Mouse (Mus musculus): Measurements from ENCODE around the gene Lix1. TPM values are rescaled to one million over a fixed set of nuclear protein-coding genes. Genes with fewer than 3 reads are reported as not detected.
"Not testable (repeated sequence)": the region's sequence is repeated elsewhere in the genome, so short reads cannot be mapped to it uniquely, and the experiment has no call there.

The Lix1 gene
- polyA plus RNA-seq, 1 experiment from 2014 or later: 5.9 TPM

DNA sequence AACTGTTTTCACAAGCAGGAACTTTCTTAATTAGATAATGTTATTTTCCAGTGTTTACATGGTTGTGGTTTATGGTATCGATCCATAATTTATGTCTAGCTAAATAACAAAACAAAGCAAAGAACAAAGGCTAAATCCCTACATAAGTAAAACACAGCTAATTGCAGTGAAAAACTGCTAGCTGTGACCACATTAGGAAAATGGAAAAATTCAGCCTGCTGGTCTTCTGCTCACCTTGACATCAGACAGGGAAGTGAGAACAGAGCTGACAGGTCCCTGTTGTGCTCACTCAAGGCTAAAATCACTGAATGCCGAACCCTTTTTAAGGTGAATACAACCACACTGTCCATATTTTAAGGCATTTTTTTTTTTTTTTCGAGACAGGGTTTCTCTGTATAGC is 50.1 kb downstream of the Lix1 start:
- H3K36me3 ChIP-seq (replicated peaks; ENCODE audit: control insufficient read depth, insufficient read depth): no peaks in the 10 kb centered on the region
- ATAC-seq (ENCODE audit: low FRiP score) (no peak), DNase-seq (ENCODE audit: low spot score) (no peak)
- no peak overlapping the region for H3K4me3 ChIP-seq (replicated peaks; ENCODE audit: low read length)
- no peak overlapping the region for H3K27ac ChIP-seq
- 89% methylated on average over 3 of the region's 3 CpGs for WGBS
- H3K9me3 ChIP-seq (ENCODE audit: control insufficient read depth, low read length): no peaks in the 10 kb centered on the region
- peaks cover 5% of the 10 kb centered on the region; the same call in 1 of the 2 replicates for H3K4me1 ChIP-seq (replicated peaks; ENCODE audit: control insufficient read depth, insufficient read depth, low read length)
- H3K9ac ChIP-seq: no peak overlapping the region
- H3K27me3 ChIP-seq (ENCODE audit: control insufficient read depth, insufficient read depth, low read length): no peaks in the 10 kb centered on the region
- H3K4me2 ChIP-seq (replicated peaks): no peak overlapping the region

DNA sequence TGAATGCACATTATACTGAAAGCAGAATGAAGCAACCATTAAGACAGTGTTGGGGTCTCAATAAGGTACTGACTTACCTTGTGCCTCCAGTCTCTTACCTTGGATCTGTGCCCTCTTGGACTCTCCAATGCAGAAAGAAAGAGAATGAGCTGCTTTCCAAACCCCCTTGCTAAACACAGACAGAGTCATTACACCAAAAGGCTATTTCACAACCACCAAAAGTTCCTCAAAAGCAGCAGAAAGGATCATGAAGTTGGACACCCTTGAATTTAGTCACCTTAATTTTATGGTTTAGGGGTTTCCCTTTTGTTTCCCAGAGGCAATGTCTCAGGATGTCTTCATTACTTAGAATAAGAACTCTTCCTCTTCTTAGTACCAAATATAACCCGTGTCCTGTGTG is 52.1 kb downstream of the Lix1 start:
- Histone ChIP-seq H3K4me3 (replicated peaks; ENCODE audit: low read length) (no peak overlapping the region), H3K9me3 (ENCODE audit: control insufficient read depth, low read length) (no peaks in the 10 kb centered on the region), H3K4me1 (replicated peaks; ENCODE audit: control insufficient read depth, insufficient read depth, low read length) (peaks cover under 1% of the 10 kb centered on the region; the same call in 1 of the 2 replicates), H3K9ac (no peak overlapping the region), H3K27ac (no peak overlapping the region), H3K4me2 (replicated peaks) (no peak overlapping the region), H3K36me3 (replicated peaks; ENCODE audit: control insufficient read depth, insufficient read depth) (no peaks in the 10 kb centered on the region), H3K27me3 (ENCODE audit: control insufficient read depth, insufficient read depth, low read length) (no peaks in the 10 kb centered on the region)
- DNase-seq (ENCODE audit: low spot score) (no peak), ATAC-seq (ENCODE audit: low FRiP score) (no peak)
- WGBS: 83% methylated on average over 1 of the region's 1 CpGs

DNA sequence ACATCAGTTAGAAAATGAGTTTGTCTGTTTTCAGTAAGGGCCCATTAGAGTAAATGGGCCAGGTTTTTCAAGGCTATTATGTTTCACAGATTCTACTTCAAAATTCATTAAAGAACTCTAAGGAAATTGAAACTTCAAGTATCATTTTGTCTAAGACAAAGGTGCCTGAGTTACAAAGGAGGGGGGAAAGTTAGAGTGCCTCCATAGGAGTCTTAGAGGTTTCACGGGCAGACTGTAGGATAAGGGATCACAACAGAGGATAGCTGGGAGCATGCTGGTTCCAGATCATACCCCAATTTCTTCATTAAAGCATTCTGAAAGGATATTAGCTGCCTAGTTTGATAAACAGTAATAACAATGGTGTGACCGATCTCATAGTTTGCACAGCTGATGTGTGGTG is 83.3 kb downstream of the Lix1 start:
- Histone ChIP-seq H3K27me3 (ENCODE audit: control insufficient read depth, insufficient read depth, low read length) (no peaks in the 10 kb centered on the region), H3K9ac (no peak overlapping the region), H3K9me3 (ENCODE audit: control insufficient read depth, low read length) (no peaks in the 10 kb centered on the region), H3K4me3 (replicated peaks; ENCODE audit: low read length) (no peak overlapping the region), H3K4me2 (replicated peaks) (no peak overlapping the region), H3K4me1 (replicated peaks; ENCODE audit: control insufficient read depth, insufficient read depth, low read length) (no peaks in the 10 kb centered on the region), H3K27ac (no peak overlapping the region), H3K36me3 (replicated peaks; ENCODE audit: control insufficient read depth, insufficient read depth) (no peaks in the 10 kb centered on the region)
- DNase-seq (ENCODE audit: low spot score) (no peak), ATAC-seq (ENCODE audit: low FRiP score) (no peak)
- WGBS: 73% methylated on average over 2 of the region's 2 CpGs

DNA sequence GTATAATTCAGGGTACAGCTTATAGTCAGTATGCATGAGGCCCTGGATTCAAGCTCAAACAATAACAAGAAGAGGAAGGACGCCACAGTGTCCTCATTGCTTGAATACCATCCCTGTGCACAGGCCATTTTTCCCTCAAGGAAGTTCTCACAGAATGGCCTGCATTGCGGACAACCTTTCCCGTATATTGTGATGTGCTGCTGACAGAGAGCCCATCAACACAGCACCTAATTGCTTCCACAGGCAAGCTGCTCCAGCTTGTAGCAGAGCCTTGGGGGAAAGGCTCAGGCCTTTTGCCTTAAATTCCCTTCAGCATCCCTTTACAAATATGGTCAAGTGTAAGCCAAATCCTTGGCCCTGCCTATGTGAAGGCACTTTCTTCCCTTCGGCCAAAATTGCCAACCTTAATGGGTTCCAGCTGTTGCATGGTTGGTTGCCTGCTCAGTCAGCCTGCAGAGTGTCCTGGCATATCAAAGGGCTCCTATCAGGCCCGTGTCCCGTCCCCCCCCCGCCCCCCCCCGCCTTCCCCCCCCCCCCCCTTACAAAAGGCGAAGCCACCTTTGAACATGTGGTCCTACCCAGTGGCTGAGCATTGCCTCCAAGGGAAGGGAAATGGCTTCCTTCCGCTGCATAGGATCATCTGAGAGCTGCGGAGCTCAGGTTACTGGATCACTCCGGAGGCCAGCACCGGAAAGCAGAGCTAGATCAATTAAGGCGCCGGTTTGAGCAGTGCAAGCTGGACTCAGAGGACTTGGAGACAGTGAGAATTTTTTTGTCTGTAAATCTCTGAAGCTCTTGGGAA is 88.5 kb downstream of the Lix1 start:
- ATAC-seq (ENCODE audit: low FRiP score) (no peak), DNase-seq (ENCODE audit: low spot score) (no peak)
- H3K9ac ChIP-seq: no peak overlapping the region
- H3K4me3 ChIP-seq (replicated peaks; ENCODE audit: low read length): no peak overlapping the region
- no peak overlapping the region for H3K4me2 ChIP-seq (replicated peaks)
- no peaks in the 10 kb centered on the region for H3K27me3 ChIP-seq (ENCODE audit: control insufficient read depth, insufficient read depth, low read length)
- 71% methylated on average over 13 of the region's 15 CpGs for WGBS
- no peaks in the 10 kb centered on the region for H3K9me3 ChIP-seq (ENCODE audit: control insufficient read depth, low read length)
- no peaks in the 10 kb centered on the region for H3K4me1 ChIP-seq (replicated peaks; ENCODE audit: control insufficient read depth, insufficient read depth, low read length)
- no peak overlapping the region for H3K27ac ChIP-seq
- H3K36me3 ChIP-seq (replicated peaks; ENCODE audit: control insufficient read depth, insufficient read depth): no peaks in the 10 kb centered on the region

DNA sequence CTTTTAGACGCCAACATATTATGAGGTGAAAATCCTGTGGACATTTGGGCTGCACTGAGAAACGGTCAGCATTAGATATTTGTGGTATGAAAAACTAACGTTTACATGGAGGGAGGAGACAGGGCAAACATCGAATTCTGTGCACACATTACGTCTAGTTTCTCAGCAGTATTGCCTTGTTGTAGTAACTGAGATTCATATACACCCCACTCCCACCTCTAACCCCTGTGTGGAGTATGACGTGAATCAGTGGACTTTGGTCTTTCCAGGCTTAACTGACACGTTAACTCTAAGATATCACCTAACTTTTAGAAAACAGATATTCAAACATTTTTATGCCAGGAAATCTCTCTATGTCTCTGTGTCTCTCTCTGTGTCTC is 89.1 kb downstream of the Lix1 start:
- ATAC-seq (ENCODE audit: low FRiP score): no peak

DNA sequence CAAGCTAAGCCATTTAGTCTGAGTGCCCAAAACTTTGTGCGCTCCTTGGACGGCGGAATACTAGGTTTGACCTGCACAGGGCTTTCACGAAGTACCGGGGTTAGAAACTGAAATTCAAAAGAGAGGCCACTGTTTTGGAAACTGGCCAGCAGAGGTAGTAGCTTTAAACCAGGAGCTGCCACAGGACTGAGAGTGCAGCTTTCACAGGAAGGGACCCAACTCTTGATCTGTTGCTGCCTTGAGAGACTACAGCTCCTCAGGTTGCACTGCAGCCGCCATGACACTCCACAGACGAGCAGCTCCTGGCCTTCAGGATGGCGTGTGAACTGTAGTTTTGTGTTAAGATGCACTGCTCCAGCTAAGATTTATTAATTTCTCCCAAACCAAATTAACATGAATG is 89.6 kb downstream of the Lix1 start:
- Histone ChIP-seq H3K4me2 (replicated peaks) (no peak overlapping the region), H3K27me3 (ENCODE audit: control insufficient read depth, insufficient read depth, low read length) (no peaks in the 10 kb centered on the region), H3K9ac (no peak overlapping the region), H3K4me1 (replicated peaks; ENCODE audit: control insufficient read depth, insufficient read depth, low read length) (no peaks in the 10 kb centered on the region), H3K36me3 (replicated peaks; ENCODE audit: control insufficient read depth, insufficient read depth) (no peaks in the 10 kb centered on the region), H3K9me3 (ENCODE audit: control insufficient read depth, low read length) (no peaks in the 10 kb centered on the region), H3K27ac (no peak overlapping the region), H3K4me3 (replicated peaks; ENCODE audit: low read length) (no peak overlapping the region)
- DNase-seq (ENCODE audit: low spot score) (no peak), ATAC-seq (ENCODE audit: low FRiP score) (no peak)
- WGBS: 95% methylated on average over 8 of the region's 8 CpGs

More for the DNA sequence above, 89.1 kb downstream of the Lix1 start:
- Histone ChIP-seq H3K27me3 (ENCODE audit: control insufficient read depth, insufficient read depth, low read length) (no peaks in the 10 kb centered on the region), H3K9me3 (ENCODE audit: control insufficient read depth, low read length) (no peaks in the 10 kb centered on the region), H3K4me1 (replicated peaks; ENCODE audit: control insufficient read depth, insufficient read depth, low read length) (no peaks in the 10 kb centered on the region), H3K27ac (no peak overlapping the region), H3K9ac (no peak overlapping the region), H3K4me3 (replicated peaks; ENCODE audit: low read length) (no peak overlapping the region), H3K36me3 (replicated peaks; ENCODE audit: control insufficient read depth, insufficient read depth) (no peaks in the 10 kb centered on the region), H3K4me2 (replicated peaks) (no peak overlapping the region)
- 85% methylated on average over 7 of the region's 7 CpGs for WGBS
- no peak for DNase-seq (ENCODE audit: low spot score)

DNA sequence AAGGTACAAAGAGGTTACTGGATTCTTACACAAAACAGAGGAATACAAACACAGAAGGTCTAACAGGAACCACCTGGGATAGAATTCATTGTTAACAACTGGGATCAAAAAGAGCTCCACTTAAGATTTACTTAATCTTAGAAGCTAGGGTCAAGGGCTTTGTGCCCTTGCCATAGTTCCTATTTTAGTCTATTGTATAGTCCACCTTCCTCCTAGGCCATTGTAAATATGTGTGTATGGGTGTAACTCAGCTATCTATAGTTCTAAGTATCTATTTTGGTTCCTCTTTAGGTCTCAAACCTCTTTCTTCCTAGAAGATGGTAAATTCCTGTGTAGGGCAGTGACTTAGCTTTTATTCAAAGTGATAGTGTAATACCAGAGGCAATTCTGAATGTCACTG is 93.8 kb downstream of the Lix1 start:
- H3K9me3 ChIP-seq (ENCODE audit: control insufficient read depth, low read length): not testable (repeated sequence)

DNA sequence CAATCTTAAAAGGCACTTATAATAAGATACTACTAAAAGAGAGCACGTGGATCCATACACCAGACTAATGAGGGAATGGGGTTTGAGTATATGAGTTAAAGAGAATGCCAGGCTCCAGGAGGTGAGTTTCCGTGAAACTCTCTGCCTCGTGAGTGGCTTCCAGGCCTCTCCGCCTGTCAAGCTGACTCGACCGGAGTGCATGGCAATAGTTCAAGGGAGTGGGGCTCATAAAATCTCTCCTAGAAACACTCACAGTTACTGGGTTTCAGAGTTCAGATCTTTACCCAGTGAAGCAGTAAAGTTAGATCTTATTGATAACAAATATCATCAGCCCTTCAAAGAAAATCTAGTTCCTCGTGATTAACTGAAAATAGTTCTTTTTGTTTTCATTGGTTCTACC is 94.3 kb downstream of the Lix1 start:
- WGBS: 91% methylated on average over 7 of the region's 7 CpGs
- ATAC-seq (ENCODE audit: low FRiP score) (no peak), DNase-seq (ENCODE audit: low spot score) (no peak)
- Histone ChIP-seq H3K4me1 (replicated peaks; ENCODE audit: control insufficient read depth, insufficient read depth, low read length) (no peaks in the 10 kb centered on the region), H3K4me3 (replicated peaks; ENCODE audit: low read length) (no peak overlapping the region), H3K9me3 (ENCODE audit: control insufficient read depth, low read length) (no peaks in the 10 kb centered on the region), H3K4me2 (replicated peaks) (no peak overlapping the region), H3K27ac (no peak overlapping the region), H3K27me3 (ENCODE audit: control insufficient read depth, insufficient read depth, low read length) (no peaks in the 10 kb centered on the region), H3K36me3 (replicated peaks; ENCODE audit: control insufficient read depth, insufficient read depth) (no peaks in the 10 kb centered on the region), H3K9ac (no peak overlapping the region)

More for the DNA sequence above, 93.8 kb downstream of the Lix1 start:
- DNase-seq (ENCODE audit: low spot score); H3K4me2 ChIP-seq (replicated peaks); H3K4me1 ChIP-seq (replicated peaks; ENCODE audit: control insufficient read depth, insufficient read depth, low read length); H3K27me3 ChIP-seq (ENCODE audit: control insufficient read depth, insufficient read depth, low read length); H3K9ac ChIP-seq; H3K4me3 ChIP-seq (replicated peaks; ENCODE audit: low read length); ATAC-seq (ENCODE audit: low FRiP score); H3K36me3 ChIP-seq (replicated peaks; ENCODE audit: control insufficient read depth, insufficient read depth); H3K27ac ChIP-seq: not testable (repeated sequence)

DNA sequence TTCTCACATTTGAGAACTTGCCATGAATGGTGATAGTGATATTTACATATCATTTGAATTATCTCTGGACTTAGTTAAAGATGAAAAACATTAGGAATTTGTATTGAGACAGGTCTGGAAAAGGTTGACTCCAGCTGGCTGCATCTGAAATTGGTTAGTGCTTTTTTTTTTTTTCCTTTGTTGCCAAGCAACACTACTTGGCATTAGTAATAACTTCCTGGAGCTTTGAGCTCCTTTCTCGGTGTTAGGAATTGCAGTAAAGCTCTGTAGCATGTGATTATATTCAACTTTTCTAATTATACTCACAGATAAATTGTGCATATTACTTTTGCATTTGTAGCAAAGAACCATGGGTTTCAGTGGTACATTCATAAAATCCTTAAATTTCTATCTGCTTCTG is 96.4 kb downstream of the Lix1 start:
- H3K4me3 ChIP-seq (replicated peaks; ENCODE audit: low read length): no peak overlapping the region
- no peak overlapping the region for H3K27ac ChIP-seq
- H3K4me1 ChIP-seq (replicated peaks; ENCODE audit: control insufficient read depth, insufficient read depth, low read length): no peaks in the 10 kb centered on the region
- H3K27me3 ChIP-seq (ENCODE audit: control insufficient read depth, insufficient read depth, low read length): no peaks in the 10 kb centered on the region
- ATAC-seq (ENCODE audit: low FRiP score): no peak
- H3K9me3 ChIP-seq (ENCODE audit: control insufficient read depth, low read length): no peaks in the 10 kb centered on the region
- H3K4me2 ChIP-seq (replicated peaks): no peak overlapping the region
- no peaks in the 10 kb centered on the region for H3K36me3 ChIP-seq (replicated peaks; ENCODE audit: control insufficient read depth, insufficient read depth)
- WGBS: 29% methylated on average over 1 of the region's 1 CpGs
- peak; percentile 32 for DNase-seq (ENCODE audit: low spot score)
- no peak overlapping the region for H3K9ac ChIP-seq

DNA sequence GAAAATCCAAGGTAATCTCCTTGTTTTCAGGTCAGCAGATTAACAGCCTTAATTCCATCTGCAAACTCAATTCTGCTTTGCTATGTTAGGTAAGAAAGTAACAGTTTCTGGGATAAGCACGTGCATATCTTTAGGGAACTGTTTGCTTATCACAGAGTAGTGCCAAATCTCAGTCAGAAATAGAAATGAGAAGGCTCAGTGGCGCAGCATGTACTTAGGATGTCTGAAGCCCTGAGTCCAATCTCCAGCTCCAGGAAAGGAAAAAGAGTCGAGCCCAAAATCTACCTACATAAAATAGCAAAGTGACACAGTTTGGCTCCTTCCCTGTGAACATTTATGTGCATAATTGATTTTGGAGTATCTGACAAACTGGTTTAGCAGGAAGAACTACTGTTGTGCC is 96.8 kb downstream of the Lix1 start:
- WGBS: 70% methylated on average over 3 of the region's 3 CpGs
- Histone ChIP-seq H3K27ac (no peak overlapping the region), H3K4me3 (replicated peaks; ENCODE audit: low read length) (no peak overlapping the region), H3K4me2 (replicated peaks) (no peak overlapping the region), H3K36me3 (replicated peaks; ENCODE audit: control insufficient read depth, insufficient read depth) (no peaks in the 10 kb centered on the region), H3K9me3 (ENCODE audit: control insufficient read depth, low read length) (no peaks in the 10 kb centered on the region), H3K4me1 (replicated peaks; ENCODE audit: control insufficient read depth, insufficient read depth, low read length) (no peaks in the 10 kb centered on the region), H3K27me3 (ENCODE audit: control insufficient read depth, insufficient read depth, low read length) (no peaks in the 10 kb centered on the region), H3K9ac (no peak overlapping the region)
- DNase-seq (ENCODE audit: low spot score): no peak
- no peak for ATAC-seq (ENCODE audit: low FRiP score)
